Mouse (Mus musculus) embryonic stem cell, embryonic (primary cell): ENCODE measurements at regions not wholly inside any gene's neighbourhood (a gene's known extent, or its start where the extent isn't known, plus 50 kb on each side); places are given as distances from the start of the nearest gene placed in this dataset.

ENCODE experiments used
- CTCF ChIA-PET, 4 experiments: fragments of 300-600 bp in 2 of 4; fragments of 350-600 bp in 2 of 4; sonication (Branson Sonifier 250); formaldehyde crosslinking; loops; one replicate each; lab custom pipeline; 2022; ENCODE audit warnings: inconsistent platforms in 2 of 4; lab: Charles Lee
- POLR2A ChIA-PET, 4 experiments: fragments of 300-600 bp in 2 of 4; fragments of 350-600 bp in 2 of 4; sonication (Branson Sonifier 250); formaldehyde crosslinking; loops; one replicate each; lab custom pipeline; 2022; ENCODE audit warnings: antibody characterized with exemption in 4 of 4, inconsistent platforms in 1 of 4; lab: Charles Lee

DNA sequence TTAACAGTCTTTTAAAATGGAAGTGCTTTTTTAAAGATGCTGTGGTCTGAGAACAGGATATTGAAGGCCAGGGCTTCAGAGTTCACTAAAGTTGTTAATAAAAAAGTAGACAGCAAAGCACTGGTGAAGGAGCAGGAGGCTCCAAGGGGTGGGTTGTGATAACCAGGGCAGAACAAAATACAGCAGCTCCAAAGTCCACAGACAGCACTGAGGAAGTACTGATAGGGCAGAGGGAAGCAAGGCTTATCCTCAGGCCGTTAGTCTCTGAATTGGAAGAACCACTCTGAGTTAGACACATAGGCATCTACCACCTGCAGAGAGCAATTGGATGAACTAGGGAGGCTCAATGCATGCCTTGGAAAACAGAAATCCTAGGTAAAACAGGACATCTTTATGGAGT, 62.1 kb downstream of the P2ry1 start:
- CTCF ChIA-PET, result no interaction called here
- POLR2A ChIA-PET, result no interaction called here

DNA sequence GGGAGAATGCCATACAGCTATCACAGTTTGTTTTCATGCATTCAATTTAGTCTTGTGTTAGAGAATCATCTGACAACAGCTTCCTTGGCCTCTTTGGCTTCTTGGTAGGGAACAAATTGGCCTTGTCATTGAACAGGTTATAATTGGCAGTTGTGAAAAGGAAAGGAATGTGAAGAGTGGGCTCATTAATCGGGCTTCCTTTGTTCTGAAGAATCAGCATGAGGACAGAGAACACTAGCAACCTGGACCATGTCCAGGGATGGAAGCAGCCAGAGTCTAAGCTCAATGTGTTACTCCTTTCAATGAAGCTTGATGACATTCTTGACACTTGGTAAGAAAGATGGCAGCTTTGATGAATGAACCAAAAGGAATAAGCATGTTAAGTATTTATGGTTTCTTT, 64.5 kb downstream of the P2ry1 start:
- CTCF ChIA-PET, result no interaction called here
- POLR2A ChIA-PET, result interaction anchor here in 1 of 4 experiments (1.1 kb wide), 1 partner anchor 8 kb away, joined by 3 read pairs; no protein-coding TSS in a partner anchor

GRCm38 (mm10) chr3:61068229-61068628, 65.6 kb downstream of the P2ry1 start:
- ChIA-PET CTCF (no interaction called here), POLR2A (no interaction called here)

- ChIA-PET CTCF (no interaction called here), POLR2A (no interaction called here)
Measured at GRCm38 (mm10) chr3:61071041-61071440, 68.4 kb downstream of the P2ry1 start.

DNA sequence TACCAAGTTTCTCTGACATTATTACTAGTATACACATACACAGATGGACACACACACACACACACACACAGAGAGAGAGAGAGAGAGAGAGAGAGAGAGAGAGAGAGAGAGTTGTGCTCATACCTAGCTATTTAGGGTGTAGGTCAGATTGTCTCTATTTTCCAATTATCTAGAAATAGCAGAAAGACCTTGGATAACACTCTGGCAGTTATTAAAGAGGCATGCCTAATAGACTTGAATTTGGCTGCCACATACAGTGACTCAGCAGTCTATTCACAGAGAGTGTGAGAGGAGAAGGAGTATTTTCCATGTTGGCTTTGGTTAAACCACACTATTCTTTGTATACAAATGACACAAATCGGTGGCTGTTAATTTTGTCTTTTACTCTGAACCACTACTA, 69.7 kb downstream of the P2ry1 start:
- POLR2A ChIA-PET, result interaction anchor here in 2 of 4 experiments (0.5 to 0.6 kb wide), 2 partner anchors 87 to 1019 kb away, joined by 3 read pairs; no protein-coding TSS in a partner anchor
- CTCF ChIA-PET, result no interaction called here

- CTCF ChIA-PET, result no interaction called here
Measured at GRCm38 (mm10) chr3:61073103-61073502, 70.5 kb downstream of the P2ry1 start.

DNA sequence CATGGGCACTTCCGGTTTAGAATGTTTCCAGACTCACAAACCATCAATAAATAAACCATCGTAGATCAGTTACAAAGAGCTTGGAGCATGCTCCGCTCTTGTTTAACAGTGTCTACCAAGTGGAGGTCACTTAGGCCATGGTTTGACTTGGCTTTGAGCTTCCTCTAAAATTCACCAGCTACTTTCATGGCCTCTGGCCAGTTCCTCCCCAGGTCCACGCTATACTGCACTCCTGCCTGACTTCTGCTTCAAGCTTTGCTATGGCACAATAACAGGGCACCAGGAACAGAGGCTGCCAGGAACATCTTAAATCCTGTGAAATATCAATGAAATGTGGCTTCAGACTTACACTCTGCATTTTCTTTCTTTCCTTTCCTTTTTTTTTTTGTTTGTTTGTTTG, 71.2 kb downstream of the P2ry1 start:
- ChIA-PET POLR2A (no interaction called here), CTCF (interaction anchor here in 1 of 4 experiments (0.6 kb wide), 1 partner anchor 11 kb away, joined by 3 read pairs; no protein-coding TSS in a partner anchor)

More at GRCm38 (mm10) chr3:61073103-61073502, 70.5 kb downstream of the P2ry1 start:
- POLR2A ChIA-PET, result no interaction called here

- ChIA-PET POLR2A (interaction anchor here in 1 of 4 experiments (1.2 kb wide), 1 partner anchor 8 kb away, joined by 3 read pairs; no protein-coding TSS in a partner anchor), CTCF (no interaction called here)
Measured at GRCm38 (mm10) chr3:61075839-61076238, 73.2 kb downstream of the P2ry1 start.

DNA sequence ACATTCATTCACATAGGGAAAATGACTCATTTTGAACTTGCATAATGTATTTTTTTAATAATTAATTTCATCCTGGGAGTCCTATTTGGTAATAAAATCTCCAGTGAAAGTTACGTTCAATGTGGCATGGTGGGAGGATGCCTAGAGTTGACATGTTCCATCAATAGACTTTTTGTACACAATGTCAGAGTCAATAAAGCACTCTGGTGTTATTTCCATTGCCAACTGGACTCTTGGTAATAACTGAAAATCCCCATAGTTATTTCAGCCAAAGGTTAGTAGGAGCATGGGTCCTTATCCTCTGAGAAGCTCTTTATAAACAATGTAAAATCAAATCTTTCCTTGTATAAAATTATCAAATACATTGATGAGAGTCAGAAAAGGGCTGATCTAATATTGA, 87.3 kb downstream of the P2ry1 start:
- CTCF ChIA-PET, result no interaction called here
- POLR2A ChIA-PET, result no interaction called here

DNA sequence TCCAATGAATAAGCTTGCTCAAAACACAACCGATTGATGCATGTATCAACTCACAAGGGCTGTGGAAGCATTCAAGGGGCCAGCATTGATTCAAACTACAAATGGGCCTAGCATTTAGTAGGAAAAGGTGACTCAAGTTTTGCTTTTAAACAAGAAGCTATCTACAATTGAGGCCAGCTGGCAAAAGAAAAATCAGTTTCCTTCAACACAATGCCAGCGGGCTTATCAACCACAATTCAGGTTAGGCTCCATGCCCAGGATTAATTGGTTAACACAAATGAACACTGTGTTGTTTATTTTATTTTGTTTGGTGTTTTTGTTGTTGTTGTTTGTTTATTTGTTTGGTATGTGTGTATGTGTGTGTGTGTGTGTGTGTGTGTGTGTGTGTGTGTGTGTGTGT, 89.4 kb downstream of the P2ry1 start:
- POLR2A ChIA-PET, result no interaction called here
- CTCF ChIA-PET, result no interaction called here

DNA sequence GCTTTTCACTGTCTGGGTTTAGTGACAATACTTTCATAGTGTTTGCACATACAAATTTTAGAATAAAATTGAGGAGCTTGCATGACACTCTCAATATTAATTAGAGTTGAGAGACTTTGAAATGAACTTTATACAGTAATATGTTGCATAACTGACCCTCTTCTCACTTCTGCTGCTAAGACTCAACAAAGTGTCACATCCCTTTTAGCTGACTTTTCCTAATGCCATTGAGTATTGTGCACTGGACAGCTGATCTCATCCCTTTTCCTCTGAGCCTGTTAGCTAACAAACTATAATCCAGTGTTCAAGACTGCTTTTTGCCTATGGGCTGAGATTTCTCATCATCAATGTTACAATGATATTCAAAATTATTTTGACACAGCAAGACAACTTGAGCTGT, 113.8 kb downstream of the P2ry1 start:
- CTCF ChIA-PET, result no interaction called here
- POLR2A ChIA-PET, result no interaction called here

DNA sequence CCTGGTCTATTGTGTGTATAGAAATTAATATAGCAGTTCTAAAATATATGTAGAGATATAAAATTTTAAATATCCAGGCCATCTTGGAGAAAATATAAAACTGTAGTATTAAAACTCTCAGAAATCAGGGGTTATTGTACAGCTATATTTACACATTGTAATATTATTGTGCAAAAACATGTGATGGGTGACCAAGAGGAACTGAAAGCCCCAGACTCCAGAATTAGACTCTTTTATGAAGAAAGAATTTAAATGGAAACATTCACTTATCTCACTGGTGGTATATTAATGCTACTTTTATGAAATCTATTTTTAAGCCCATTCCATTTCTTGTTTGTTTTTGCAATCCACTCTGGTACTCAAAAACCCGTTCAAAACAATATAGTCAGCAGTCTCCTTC, 130.5 kb downstream of the P2ry1 start:
- ChIA-PET CTCF (no interaction called here), POLR2A (no interaction called here)

DNA sequence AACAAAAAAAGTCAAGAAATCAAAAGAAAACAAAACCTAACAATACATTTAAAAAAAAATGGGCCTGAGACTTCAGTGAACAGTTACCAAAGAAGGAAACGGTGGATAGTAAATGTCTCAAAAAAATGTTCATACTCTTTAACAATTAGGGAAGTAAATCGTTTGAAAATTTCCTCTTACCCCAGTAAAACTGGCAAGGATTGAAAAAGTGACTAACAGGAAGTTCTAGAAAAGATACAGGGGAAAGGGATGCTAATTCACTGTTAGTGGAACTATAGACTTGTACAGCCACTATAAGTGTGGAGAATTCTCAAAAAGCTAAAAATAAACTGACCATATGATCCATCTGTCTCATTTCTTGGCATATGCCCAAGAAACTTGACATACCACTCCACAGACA, 151.5 kb downstream of the P2ry1 start:
- ChIA-PET CTCF (no interaction called here), POLR2A (no interaction called here)

- POLR2A ChIA-PET, result interaction anchor here in 1 of 4 experiments (0.7 kb wide), 1 partner anchor 87 kb away, joined by 3 read pairs; no protein-coding TSS in a partner anchor
- CTCF ChIA-PET, result no interaction called here
Measured at GRCm38 (mm10) chr3:61159811-61160210, 157.2 kb downstream of the P2ry1 start.

GRCm38 (mm10) chr3:61161384-61161783, 158.8 kb downstream of the P2ry1 start:
- ChIA-PET CTCF (no interaction called here), POLR2A (no interaction called here)

GRCm38 (mm10) chr3:61185789-61186188, 175.6 kb upstream of the Rap2b start:
- ChIA-PET POLR2A (no interaction called here), CTCF (no interaction called here)

GRCm38 (mm10) chr3:61188662-61189061, 172.8 kb upstream of the Rap2b start:
- CTCF ChIA-PET, result no interaction called here
- POLR2A ChIA-PET, result no interaction called here

DNA sequence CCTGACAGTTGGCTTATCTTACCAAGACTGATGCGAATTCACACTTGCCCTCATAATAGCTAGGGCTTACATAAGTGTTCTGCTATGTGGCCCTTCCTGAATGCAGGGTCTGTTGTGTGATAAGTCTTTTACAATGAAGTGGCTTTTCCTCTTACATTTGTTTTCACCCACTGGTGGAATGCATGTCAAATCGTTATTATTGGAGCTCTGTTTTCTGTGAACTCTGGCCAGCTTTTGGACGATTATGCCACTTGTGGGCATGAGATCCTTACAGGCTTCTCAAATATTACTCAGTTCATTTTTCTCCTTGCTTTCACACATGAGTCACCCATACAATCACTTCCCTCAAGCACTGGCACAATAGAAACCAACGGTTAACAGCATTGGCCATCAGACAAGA, 144.9 kb upstream of the Rap2b start:
- ChIA-PET POLR2A (no interaction called here), CTCF (no interaction called here)

DNA sequence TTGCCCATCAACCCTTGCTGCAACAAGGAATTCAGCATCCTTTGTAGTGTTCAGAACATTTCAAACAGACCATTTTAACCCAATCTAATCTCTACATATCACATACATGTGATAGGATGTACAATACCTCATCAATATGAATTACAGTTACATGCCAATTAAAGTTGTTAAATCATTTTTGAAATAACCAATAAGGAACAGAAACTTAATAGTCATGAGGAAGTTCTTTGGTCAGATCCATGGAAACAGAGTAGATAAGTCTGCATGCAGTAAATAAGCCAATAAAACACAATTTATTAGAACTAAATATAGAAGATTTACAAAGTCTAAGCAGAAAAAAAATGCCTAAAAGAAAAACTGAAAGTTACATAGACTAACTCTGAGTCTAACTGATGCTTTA, 136.9 kb upstream of the Rap2b start:
- ChIA-PET POLR2A (no interaction called here), CTCF (no interaction called here)

GRCm38 (mm10) chr3:61225054-61225453, 136.4 kb upstream of the Rap2b start:
- ChIA-PET POLR2A (no interaction called here), CTCF (no interaction called here)

GRCm38 (mm10) chr3:61241380-61241779, 120.1 kb upstream of the Rap2b start:
- CTCF ChIA-PET, result no interaction called here
- POLR2A ChIA-PET, result no interaction called here
